Mouse (Mus musculus) intestine, postnatal 0 days (tissue): ENCODE data around the gene Akap8. TPM values are rescaled to one million over a fixed set of nuclear protein-coding genes. Genes with fewer than 3 reads are reported as not detected.

ENCODE experiments used
- ATAC-seq: fragments of 200-750 bp; cut with Nextera tagmentation; 2 replicates; pipeline ENCODE4 v1.8.0; 2017; ENCODE audit warnings: mild to moderate bottlenecking, moderate TSS enrichment, moderate library complexity
- H3K27ac ChIP-seq: fragments of 300-500 bp; sonication (generic); 2 replicates; pipeline ENCODE4 v1.5.1; 2014; ENCODE audit warnings: mild to moderate bottlenecking, low read depth, low read length, moderate library complexity
- H3K27me3 ChIP-seq: fragments of 300-500 bp; sonication (generic); replicated peaks from 2 replicates; pipeline ENCODE4 v1.6.1; 2014; ENCODE audit warnings: low read length, mixed read lengths; ENCODE audit not compliant: control insufficient read depth, insufficient read depth
- H3K36me3 ChIP-seq: fragments of 300-500 bp; sonication (generic); 2 replicates; pipeline ENCODE4 v1.6.1; 2014; ENCODE audit warnings: mild to moderate bottlenecking, moderate library complexity; ENCODE audit not compliant: control insufficient read depth, insufficient read depth
- H3K4me1 ChIP-seq: fragments of 300-500 bp; sonication (generic); replicated peaks from 2 replicates; pipeline ENCODE4 v1.6.1; 2014; ENCODE audit warnings: antibody characterized with exemption, low read length, mixed read lengths; ENCODE audit not compliant: control insufficient read depth, insufficient read depth
- H3K4me2 ChIP-seq: fragments of 300-500 bp; sonication (generic); replicated peaks from 2 replicates; pipeline ENCODE4 v1.6.1; 2014; ENCODE audit warnings: low read depth, mild to moderate bottlenecking, moderate library complexity
- H3K4me3 ChIP-seq: fragments of 300-500 bp; sonication (generic); 2 replicates; pipeline ENCODE4 v1.5.1; 2014; ENCODE audit warnings: low read depth, low read length
- H3K9ac ChIP-seq: fragments of 300-500 bp; sonication (generic); 2 replicates; pipeline ENCODE4 v1.6.1; 2014; ENCODE audit warnings: mild to moderate bottlenecking, low read depth, low read length
- H3K9me3 ChIP-seq: fragments of 300-500 bp; sonication (generic); 2 replicates; pipeline ENCODE4 v1.6.1; 2016; ENCODE audit warnings: mixed run types; ENCODE audit not compliant: control insufficient read depth
- CTCF ChIP-seq: sonication (generic); IDR thresholded peaks from 2 replicates; pipeline ENCODE4 v1.5.1; 2016; ENCODE audit warnings: low read depth, mild to moderate bottlenecking, control low read depth, antibody characterized with exemption, moderate library complexity
- WGBS: fragments of 180-500 bp; shearing (Covaris S2); extraction: QIAGEN DNeasy Blood & Tissue Kit; methylation state at CpG from one replicate; pipeline ENCODE4 v1.1.7; 2014; 5-methylcytosine and 5-hydroxymethylcytosine counted together
- polyA plus RNA-seq: library from polyadenylated mRNA; unstranded; fragments of >200 nt; fragmentation: Nextera tagmentation; extraction: Ambion mirVana; gene quantifications from 2 replicates; pipeline ENCODE4 v1.2.1, GENCODE M21; 2015

The Akap8 gene
- polyA plus RNA-seq, 1 experiment from 2014 or later: 18.3 TPM

DNA sequence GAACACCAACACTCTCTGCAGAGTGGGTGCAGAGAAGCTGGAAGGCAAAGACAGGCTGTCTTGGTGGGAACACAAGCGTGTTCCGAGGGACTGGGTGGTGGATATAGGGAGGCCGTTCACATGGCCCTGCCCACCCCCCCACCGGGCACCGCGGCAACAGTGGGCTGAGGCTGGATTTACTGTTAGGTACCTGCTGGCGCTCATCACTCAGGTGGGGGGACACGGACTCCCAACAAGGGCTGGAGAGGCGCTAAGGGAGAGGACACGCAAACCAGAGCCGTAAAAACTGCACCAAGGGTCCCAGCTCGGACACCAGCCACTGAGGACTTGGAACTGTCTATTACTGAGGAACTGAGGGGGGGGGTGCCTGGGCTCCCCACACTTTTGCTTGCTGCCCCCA is 13.9 kb upstream of the Akap8 start:
- no peak for TF ChIP-seq CTCF
- no peaks in the 10 kb centered on the region for H3K27me3 ChIP-seq
- H3K9ac ChIP-seq: no peak overlapping the region
- H3K4me3 ChIP-seq: no peak overlapping the region
- peaks cover 77% of the 10 kb centered on the region for H3K36me3 ChIP-seq
- H3K9me3 ChIP-seq: no peaks in the 10 kb centered on the region
- no peaks in the 10 kb centered on the region for H3K4me1 ChIP-seq
- H3K27ac ChIP-seq: no peak overlapping the region
- WGBS: 93% methylated on average over 12 of the region's 12 CpGs
- ATAC-seq: no peak
- H3K4me2 ChIP-seq: no peak overlapping the region

DNA sequence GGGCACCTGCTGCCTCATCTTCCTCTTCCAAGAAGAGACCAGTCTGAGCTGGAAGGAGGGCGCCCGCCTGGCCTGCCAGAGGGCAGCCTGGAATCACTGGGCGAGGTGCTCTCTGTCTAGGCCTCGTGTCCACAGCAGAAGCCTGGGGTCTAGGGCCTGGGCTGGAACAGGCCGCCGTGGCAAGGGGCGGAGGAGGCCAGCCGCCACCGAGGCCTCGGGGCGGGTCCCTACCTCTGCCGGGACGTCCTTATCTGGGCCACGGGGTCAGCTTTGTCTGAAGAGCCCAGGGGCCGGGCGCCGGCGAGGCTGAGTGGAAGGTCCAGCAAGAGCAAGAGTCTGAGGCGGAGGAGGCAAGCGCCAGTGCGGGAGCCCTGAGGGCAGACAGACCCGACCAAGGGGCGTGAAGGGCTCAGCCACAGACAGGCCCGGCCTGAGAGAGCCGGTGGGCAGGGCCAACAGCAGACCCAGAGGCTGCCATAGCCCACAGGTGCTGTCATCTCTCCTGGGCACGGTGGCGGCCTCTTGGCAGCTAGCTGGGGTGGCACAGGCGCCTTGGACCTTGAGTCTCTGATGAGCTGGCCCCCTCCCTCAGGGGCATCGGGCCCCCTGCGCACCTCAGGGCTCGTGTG is 12.8 kb upstream of the Akap8 start:
- Histone ChIP-seq H3K9ac (no peak overlapping the region), H3K36me3 (peaks cover 71% of the 10 kb centered on the region), H3K4me3 (no peak overlapping the region), H3K4me2 (no peak overlapping the region), H3K9me3 (no peaks in the 10 kb centered on the region), H3K4me1 (no peaks in the 10 kb centered on the region), H3K27me3 (no peaks in the 10 kb centered on the region), H3K27ac (no peak overlapping the region)
- WGBS: 74% methylated on average over 31 of the region's 31 CpGs
- TF ChIP-seq CTCF: no peak
- peak; percentile 12; the same call in 1 of the 2 replicates for ATAC-seq

DNA sequence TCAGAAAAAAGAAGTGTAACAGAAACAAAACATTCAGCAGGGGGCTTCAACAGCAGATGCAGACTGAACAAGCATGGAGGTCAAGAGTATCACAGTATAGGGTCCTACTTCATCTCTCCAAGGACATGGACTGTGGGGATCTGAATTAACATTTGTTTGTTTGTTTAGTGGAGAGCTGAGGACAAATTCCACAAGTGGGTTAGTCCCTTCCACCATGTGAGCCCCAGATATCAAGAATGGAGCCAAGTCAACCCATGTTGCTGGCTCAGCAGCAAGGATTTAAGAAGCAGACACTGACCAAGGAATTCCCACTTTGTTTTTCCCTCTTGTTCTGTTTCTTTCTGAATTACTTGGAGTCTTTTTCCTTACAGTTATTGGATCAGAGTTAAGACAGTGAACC is 6.5 kb upstream of the Akap8 start:
- Histone ChIP-seq H3K9me3 (no peaks in the 10 kb centered on the region), H3K27ac (no peak overlapping the region), H3K4me2 (no peak overlapping the region), H3K4me1 (no peaks in the 10 kb centered on the region), H3K9ac (no peak overlapping the region), H3K36me3 (peaks cover 23% of the 10 kb centered on the region), H3K27me3 (no peaks in the 10 kb centered on the region), H3K4me3 (no peak overlapping the region)
- no peak for ATAC-seq
- TF ChIP-seq CTCF: no peak

DNA sequence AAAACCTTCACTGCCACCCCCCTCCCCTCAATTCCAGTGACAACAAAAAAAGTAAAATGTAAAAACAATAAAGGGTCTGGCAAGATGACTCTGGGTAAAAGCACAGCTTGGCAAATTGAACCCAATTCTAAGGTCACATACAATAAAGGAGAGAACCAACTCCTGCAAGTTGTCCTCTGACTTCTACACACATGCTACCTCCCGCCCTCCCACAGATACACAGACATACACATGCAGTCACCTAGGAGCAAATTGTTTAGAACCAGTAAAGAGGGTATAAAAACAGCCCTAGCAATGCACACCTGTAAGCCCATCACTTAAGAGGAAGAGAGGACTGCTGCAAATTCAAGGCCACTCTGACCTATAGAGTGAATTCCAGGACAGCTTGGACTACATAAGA is 1.8 kb upstream of the Akap8 start:
- no peaks in the 10 kb centered on the region for H3K9me3 ChIP-seq
- H3K4me2 ChIP-seq: no peak overlapping the region
- H3K4me1 ChIP-seq: no peaks in the 10 kb centered on the region
- H3K27ac ChIP-seq: no peak overlapping the region
- H3K36me3 ChIP-seq: peaks cover 7% of the 10 kb centered on the region; the same call in 1 of the 2 replicates
- no peak overlapping the region for H3K9ac ChIP-seq
- no peak for ATAC-seq
- no peak for TF ChIP-seq CTCF
- WGBS: 87% methylated on average over 1 of the region's 1 CpGs
- H3K27me3 ChIP-seq: no peaks in the 10 kb centered on the region
- no peak overlapping the region for H3K4me3 ChIP-seq

DNA sequence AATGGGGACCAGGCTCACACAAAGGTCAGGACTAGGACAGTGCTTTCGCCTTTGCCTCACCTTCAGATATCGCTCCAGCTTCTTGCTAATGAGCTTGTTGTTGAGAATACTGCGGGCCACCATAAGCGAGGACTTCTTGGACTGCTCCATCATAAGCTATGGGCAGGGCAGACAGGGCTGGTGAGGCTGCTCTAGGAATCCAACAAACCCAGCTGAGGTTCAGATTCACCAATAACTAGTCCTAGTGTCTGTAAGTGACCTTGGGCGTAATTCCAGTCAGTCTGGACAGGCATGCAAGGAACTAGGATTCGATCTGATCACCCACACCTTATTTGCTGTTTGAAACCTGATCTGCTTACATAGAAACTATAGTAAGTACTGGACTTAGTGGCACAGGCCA is 798 bp upstream of the Akap8 start:
- Histone ChIP-seq H3K36me3 (peaks cover 17% of the 10 kb centered on the region), H3K4me2 (peak overlapping the region; percentile 85), H3K4me1 (no peaks in the 10 kb centered on the region), H3K27ac (peak overlapping the region; percentile 76), H3K9ac (peak overlapping the region; percentile 81), H3K9me3 (no peaks in the 10 kb centered on the region), H3K4me3 (peak overlapping the region; percentile 93), H3K27me3 (no peaks in the 10 kb centered on the region)
- ATAC-seq: no peak
- no peak for TF ChIP-seq CTCF
- 9% methylated on average over 6 of the region's 6 CpGs for WGBS

- WGBS: under 1% methylated on average over 23 of the region's 23 CpGs
- H3K27ac ChIP-seq: peak overlapping the region; percentile 76
- H3K4me1 ChIP-seq: no peaks in the 10 kb centered on the region
- H3K9ac ChIP-seq: peak overlapping the region; percentile 81
- H3K36me3 ChIP-seq: peaks cover 22% of the 10 kb centered on the region
- peak overlapping the region; percentile 85 for H3K4me2 ChIP-seq
- peak; percentile 39 for TF ChIP-seq CTCF
- no peaks in the 10 kb centered on the region for H3K27me3 ChIP-seq
- peak; percentile 63 for ATAC-seq
- H3K9me3 ChIP-seq: no peaks in the 10 kb centered on the region
- peak overlapping the region; percentile 93 for H3K4me3 ChIP-seq
Observed at GRCm38 (mm10) chr17:32321390-32321734, 324 bp upstream of the Akap8 start.

- Histone ChIP-seq H3K4me1 (no peaks in the 10 kb centered on the region), H3K9me3 (no peaks in the 10 kb centered on the region), H3K27ac (peak overlapping the region; percentile 93), H3K4me2 (peak overlapping the region; percentile 85), H3K9ac (peak overlapping the region; percentile 81), H3K36me3 (peaks cover 30% of the 10 kb centered on the region), H3K27me3 (no peaks in the 10 kb centered on the region), H3K4me3 (peak overlapping the region; percentile 93)
- 0% methylated on average over 7 of the region's 7 CpGs for WGBS
- ATAC-seq: no peak
- no peak for TF ChIP-seq CTCF
Observed at GRCm38 (mm10) chr17:32319950-32320349, 1.1 kb downstream of the Akap8 start.
